Mouse (Mus musculus) gastrocnemius, adult 2 months (tissue): ENCODE data around the gene Rplp2. TPM values are rescaled to one million over a fixed set of nuclear protein-coding genes. Genes with fewer than 3 reads are reported as not detected.

Experiments
- DNase-seq: peaks from one replicate; pipeline ENCODE4 v3.0.0; 2022
- H3K27ac ChIP-seq: fragments of 200-600 bp; 2 replicates; pipeline ENCODE4 v1.8.1; 2022; ENCODE audit warnings: mild to moderate bottlenecking
- H3K4me3 ChIP-seq: fragments of 200-600 bp; 2 replicates; pipeline ENCODE4 v1.8.1; 2022; ENCODE audit warnings: mild to moderate bottlenecking, moderate library complexity
- CTCF ChIP-seq: fragments of 200-600 bp; IDR thresholded peaks from 2 replicates; pipeline ENCODE4 v1.8.1; 2022; ENCODE audit warnings: antibody characterized with exemption, mild to moderate bottlenecking, moderate library complexity
- intact Hi-C: fragments of 180-260 bp; cut with DNase I; formaldehyde crosslinking; loops from one replicate; pipeline ENCODE4 v1.15.1; 2025
- total RNA-seq, 2 experiments: library from RNA; stranded (reverse); gene quantifications; 2 replicates each; pipeline ENCODE4 v1.2.3; 2021

Gene Rplp2
- total RNA-seq, 2 experiments from 2014 or later = 567 to 623 TPM

DNA sequence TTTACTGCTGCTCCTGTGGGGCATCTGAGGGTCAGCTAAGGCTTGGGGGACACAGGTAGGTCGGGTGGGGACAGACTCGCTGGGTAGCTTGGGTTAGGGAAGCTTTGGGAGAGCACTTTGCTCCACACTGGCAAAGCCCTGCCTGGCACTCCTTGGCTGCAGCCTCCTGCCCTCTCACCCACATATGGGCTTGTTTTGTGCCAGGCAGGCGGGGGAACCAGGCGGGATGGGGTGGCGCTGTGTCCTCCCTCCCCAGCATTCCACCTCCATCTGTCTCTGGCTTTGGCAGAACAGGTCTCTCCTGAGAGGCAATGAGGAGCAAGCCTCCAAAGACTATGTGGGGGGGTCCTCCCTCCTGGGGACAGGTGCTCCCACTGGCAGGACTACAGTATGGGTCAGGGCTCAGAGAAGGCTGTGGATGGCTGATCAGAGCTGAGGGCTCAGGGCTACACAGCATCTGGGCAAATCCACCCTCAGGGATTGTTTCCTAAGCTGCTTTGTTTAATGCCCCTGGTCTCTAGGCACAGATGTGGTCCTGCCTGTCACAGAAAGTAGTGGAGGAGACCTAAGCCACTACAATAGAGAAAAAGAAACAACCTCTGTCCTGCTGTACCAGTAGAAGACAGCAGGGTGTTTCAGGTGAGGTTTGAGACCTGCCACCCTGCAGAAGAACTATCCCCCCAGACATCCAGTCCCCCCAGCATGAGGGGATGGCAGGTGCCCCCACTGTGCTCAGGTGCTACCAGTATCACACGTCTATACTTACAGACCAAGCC, 14.2 kb upstream of the Rplp2 start:
- intact Hi-C loops = no loop called here
- 0 out of 2 replicates have a peak, but pooled peaks have one; percentile 1 for TF ChIP-seq CTCF
- H3K27ac ChIP-seq = peak overlapping the region; percentile 88
- peak overlapping the region; percentile 77 for H3K4me3 ChIP-seq
- peak; percentile 75 for DNase-seq

- intact Hi-C loops = no loop called here
- peak overlapping the region; percentile 88 for H3K27ac ChIP-seq
- no peak for DNase-seq
- H3K4me3 ChIP-seq = peak overlapping the region; percentile 77
- no peak for TF ChIP-seq CTCF
These were observed 13.4 kb upstream of the Rplp2 start for GRCm38 (mm10) chr7:141433517-141434400.

DNA sequence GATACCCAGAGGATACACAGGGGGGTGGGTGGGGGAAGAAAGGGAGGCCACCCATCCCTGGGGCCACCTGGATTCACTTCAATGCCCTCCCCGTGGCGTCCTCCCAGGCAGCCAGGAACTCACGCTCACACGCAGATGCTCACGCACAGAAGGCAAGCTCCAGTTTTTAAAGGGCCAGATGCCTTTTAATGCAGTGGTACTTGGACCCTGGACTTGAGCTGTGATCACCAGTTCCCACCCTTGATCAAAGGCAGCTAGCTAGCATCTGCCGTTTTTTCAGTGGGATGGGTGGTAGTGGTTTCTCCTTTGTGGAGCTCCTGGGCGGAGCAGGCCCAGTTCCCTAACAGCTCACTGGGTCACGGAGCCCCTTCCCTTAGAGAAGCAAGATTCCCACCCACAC, 12.7 kb upstream of the Rplp2 start:
- peak; percentile 58 for DNase-seq
- Histone ChIP-seq H3K4me3 (peak overlapping the region; percentile 77), H3K27ac (peak overlapping the region; percentile 88)
- intact Hi-C loops = no loop called here
- TF ChIP-seq CTCF = no peak

- intact Hi-C loops = no loop called here
- peak; percentile 74 for DNase-seq
- TF ChIP-seq CTCF = no peak
- Histone ChIP-seq H3K4me3 (peak overlapping the region; percentile 77), H3K27ac (peak overlapping the region; percentile 88)
These were observed 11.9 kb upstream of the Rplp2 start for GRCm38 (mm10) chr7:141435129-141435855.

GRCm38 (mm10) chr7:141435856-141436522, 11.2 kb upstream of the Rplp2 start:
- peak overlapping the region; percentile 92 for H3K27ac ChIP-seq
- no peak for TF ChIP-seq CTCF
- DNase-seq = no peak
- intact Hi-C loops = no loop called here
- H3K4me3 ChIP-seq = peak overlapping the region; percentile 77

GRCm38 (mm10) chr7:141436523-141436892, 10.7 kb upstream of the Rplp2 start:
- TF ChIP-seq CTCF = no peak
- H3K27ac ChIP-seq = peak overlapping the region; percentile 92; the same call in 1 of the 2 replicates
- peak overlapping the region; percentile 82 for H3K4me3 ChIP-seq
- intact Hi-C loops = no loop called here
- DNase-seq = no peak

DNA sequence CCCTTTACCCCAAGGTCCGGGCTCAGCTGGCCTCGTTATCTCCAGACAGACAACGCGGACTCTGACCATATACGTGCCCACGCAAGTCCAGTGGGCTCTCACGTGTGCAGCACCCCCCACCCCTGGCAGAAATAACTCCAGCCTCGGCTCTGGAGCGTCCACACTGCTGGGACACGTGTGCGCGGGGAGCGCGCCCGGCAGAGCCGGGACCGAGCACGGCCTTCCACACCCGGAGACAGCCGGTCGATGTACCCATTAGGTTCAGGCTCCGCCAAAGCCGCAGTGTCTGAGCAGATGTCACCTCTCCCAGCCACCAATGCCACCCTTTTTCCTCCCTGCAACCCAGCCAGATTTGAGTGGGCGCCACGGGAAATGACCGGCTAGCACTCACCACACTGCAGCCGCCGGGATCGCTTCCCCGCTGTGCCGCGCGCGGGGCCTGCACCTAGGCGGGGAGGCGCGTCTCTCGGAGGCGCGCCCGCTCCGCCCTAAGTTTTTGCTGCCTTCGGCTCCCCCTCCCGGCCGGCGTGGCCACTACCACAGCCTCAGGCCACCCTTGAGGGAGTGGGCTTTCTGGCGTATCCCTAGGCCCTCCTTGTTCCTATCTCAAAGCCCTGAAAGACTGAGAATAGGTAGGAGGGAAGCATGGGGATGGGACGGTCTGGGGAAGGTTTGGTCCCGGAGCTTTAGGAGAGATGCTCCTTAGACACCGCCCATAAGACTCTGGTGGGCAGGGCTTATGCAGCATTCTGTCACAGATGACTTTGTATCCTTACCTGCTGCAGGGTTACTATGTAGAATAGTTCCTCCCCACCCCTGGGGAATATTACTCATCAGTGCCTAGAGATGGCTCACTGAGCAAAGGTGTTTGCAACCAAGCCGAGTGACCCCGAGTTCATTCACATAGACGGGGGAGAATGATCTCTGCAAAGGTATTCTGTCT, 9.7 kb upstream of the Rplp2 start, which contains the start of gene Slc25a22:
Gene Slc25a22, minus strand, starts transcription at position 715 of the 943 bp plus-strand sequence.
- Histone ChIP-seq H3K27ac (peak within 1 kb of the TSS; percentile 92), H3K4me3 (peak within 1 kb of the TSS; percentile 82)
- TF ChIP-seq CTCF = peak; percentile 89
- DNase-seq = peak; percentile 90
- intact Hi-C loops = loop anchor here (1.0 kb wide), 1 partner anchor 28 kb away; no protein-coding TSS in a partner anchor

DNA sequence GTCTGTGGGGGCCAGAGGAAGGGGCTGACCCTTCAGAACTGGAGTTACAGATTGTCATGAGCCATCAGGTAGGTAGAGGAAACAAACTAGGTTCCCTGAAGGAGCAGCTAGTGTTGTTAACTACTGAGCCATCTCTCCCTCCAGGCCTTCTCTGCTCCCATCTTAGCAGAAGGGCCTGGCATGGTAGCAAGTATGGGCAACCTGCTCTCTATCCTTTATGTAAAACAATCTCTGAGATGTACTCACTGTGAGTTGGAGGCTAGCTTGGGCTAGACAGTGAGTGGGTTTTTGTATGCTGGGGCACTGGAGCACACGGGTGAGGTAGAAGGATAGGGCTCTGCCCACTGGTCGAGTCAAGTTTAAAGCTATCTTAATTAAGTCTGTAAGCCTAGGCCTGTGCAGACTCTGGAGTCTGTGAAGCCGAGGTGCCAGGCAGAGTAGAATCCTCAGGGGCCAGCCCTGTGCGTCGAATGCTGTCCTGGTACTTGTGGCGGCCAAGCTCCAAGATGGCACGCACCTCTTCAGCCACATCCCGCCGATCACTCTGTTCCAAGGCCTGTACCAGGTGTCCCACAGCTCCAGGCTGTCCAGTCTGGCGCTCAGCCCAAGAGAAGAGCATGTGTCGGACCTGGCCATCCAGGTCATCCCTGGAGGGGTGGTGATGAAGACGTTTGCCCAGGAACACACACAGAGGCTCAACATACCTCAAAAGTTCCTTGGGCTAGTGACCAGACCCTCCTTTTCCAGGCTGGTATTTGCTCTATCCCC, 8.8 kb upstream of the Rplp2 start:
- H3K4me3 ChIP-seq = no peak overlapping the region
- H3K27ac ChIP-seq = no peak overlapping the region
- no peak for TF ChIP-seq CTCF
- no peak for DNase-seq
- intact Hi-C loops = no loop called here

DNA sequence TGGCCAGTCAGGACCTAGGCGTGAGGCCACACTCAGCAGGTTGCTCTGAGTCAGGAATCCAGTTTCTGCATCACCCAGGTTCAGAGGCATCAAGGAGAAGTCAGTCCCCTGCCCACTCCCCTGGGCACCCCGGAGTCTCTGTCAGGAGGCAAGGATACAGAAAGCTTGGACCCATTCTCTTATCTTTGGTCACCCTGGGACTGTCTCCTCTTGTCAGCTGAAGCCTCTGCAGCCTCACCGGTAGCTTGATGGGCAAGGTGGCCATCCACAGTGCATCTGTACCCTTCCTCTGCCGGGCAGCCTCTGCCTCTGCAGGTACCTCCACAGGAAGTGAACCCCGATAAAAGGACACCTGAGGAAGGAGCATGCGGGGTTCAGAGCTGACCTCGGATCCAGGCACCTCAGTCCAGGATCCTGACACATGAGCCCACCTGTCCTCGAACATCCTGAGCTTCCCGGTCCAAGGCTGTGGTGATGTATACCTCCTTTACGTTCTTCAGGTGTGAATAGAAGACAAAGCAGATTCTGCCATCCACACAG, 8.0 kb upstream of the Rplp2 start:
- no peak overlapping the region for H3K4me3 ChIP-seq
- TF ChIP-seq CTCF = no peak
- intact Hi-C loops = no loop called here
- no peak overlapping the region for H3K27ac ChIP-seq
- no peak for DNase-seq

DNA sequence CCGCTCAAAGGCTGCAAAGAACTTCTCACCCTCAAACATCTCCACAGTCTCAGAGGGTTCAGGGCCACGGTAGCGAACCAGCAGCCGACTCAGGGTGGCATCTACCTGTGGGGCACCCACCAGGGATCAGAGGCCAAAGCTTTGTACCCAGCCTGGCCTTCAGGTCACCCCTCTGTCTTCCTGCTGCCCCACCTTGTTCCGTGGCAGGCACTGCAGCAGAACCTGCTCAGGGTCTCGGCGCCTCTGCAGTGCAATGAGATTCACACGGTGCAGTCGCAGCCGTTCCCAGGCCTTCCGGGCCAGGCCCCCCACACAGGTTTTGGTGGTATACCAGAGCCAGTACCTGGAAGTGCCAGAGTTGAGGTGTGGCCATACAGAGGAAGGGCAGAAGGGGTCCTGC, 7.4 kb upstream of the Rplp2 start:
- intact Hi-C loops = loop anchor here (10.0 kb wide), 1 partner anchor 215 kb away; the partner anchor contains the start of gene Phrf1
- Histone ChIP-seq H3K27ac (no peak overlapping the region), H3K4me3 (no peak overlapping the region)
- TF ChIP-seq CTCF = no peak
- no peak for DNase-seq
